Mouse (Mus musculus) thymus, adult 2 months (tissue): Measurements from ENCODE around the gene Dlx2. TPM values are rescaled to one million over a fixed set of nuclear protein-coding genes. Genes with fewer than 3 reads are reported as not detected.

Source experiments
- DNase-seq: peaks from one replicate; pipeline ENCODE4 v3.0.0; 2021
- H3K27ac ChIP-seq: fragments of 200-500 bp; 2 replicates; pipeline ENCODE4 v1.5.1; 2012; ENCODE audit warnings: low read length, control low read depth; ENCODE audit not compliant: control insufficient read depth, insufficient read depth
- H3K27me3 ChIP-seq: fragments of 200-500 bp; 2 replicates; pipeline ENCODE4 v1.6.1; 2012; ENCODE audit warnings: mild to moderate bottlenecking, low read length, moderate library complexity, mixed read lengths; ENCODE audit not compliant: control insufficient read depth, insufficient read depth
- H3K36me3 ChIP-seq: fragments of 200-500 bp; 2 replicates; pipeline ENCODE4 v1.6.1; 2012; ENCODE audit warnings: mild to moderate bottlenecking, low read length, moderate library complexity; ENCODE audit not compliant: control insufficient read depth, insufficient read depth
- H3K4me1 ChIP-seq: fragments of 200-500 bp; replicated peaks from 2 replicates; pipeline ENCODE4 v1.6.1; 2012; ENCODE audit warnings: low read length; ENCODE audit not compliant: control insufficient read depth, insufficient read depth
- H3K4me3 ChIP-seq: fragments of 200-500 bp; 2 replicates; pipeline ENCODE4 v1.5.1; 2012; ENCODE audit warnings: mild to moderate bottlenecking, low read length, control low read depth, moderate library complexity; ENCODE audit not compliant: control insufficient read depth, insufficient read depth
- CTCF ChIP-seq: fragments of 200-500 bp; IDR thresholded peaks from 2 replicates; pipeline ENCODE4 v1.5.1; 2012; ENCODE audit warnings: mild to moderate bottlenecking, control low read depth, low read length, moderate library complexity, borderline replicate concordance; ENCODE audit not compliant: control insufficient read depth, poor library complexity, insufficient read depth; ENCODE audit errors: extremely low read depth
- POLR2A ChIP-seq: fragments of 200-500 bp; IDR thresholded peaks from 2 replicates; pipeline ENCODE4 v1.6.1; 2012; ENCODE audit warnings: mild to moderate bottlenecking, low read length, control low read depth, moderate library complexity; ENCODE audit not compliant: control insufficient read depth, poor library complexity, insufficient read depth; ENCODE audit errors: extremely low read depth
- WGBS: fragments of 180-500 bp; shearing (Covaris S2); methylation state at CpG from one replicate; pipeline ENCODE4 v1.1.7; 2018; 5-methylcytosine and 5-hydroxymethylcytosine counted together
- polyA plus RNA-seq: library from polyadenylated mRNA; depleted of rRNA; stranded (reverse); fragments of >200 nt; gene quantifications from 2 replicates; pipeline ENCODE4 v1.2.3, GENCODE M21; 2012; rRNA removed

The Dlx2 gene
- 0.12 and 0.17 TPM in 2 replicates for polyA plus RNA-seq

GRCm38 (mm10) chr2:71546640-71547071 is at the start of gene Dlx2:
Gene Dlx2 (minus strand): TSS chr2:71546754.
- H3K4me3 ChIP-seq = peak within 1 kb of the TSS; percentile 26
- peaks cover 18% of the 10 kb centered on the region for H3K4me1 ChIP-seq
- TF ChIP-seq POLR2A = no peak
- no peak for TF ChIP-seq CTCF
- no peaks in the 10 kb centered on the region for H3K36me3 ChIP-seq
- H3K27me3 ChIP-seq = peaks cover 55% of the 10 kb centered on the region
- 2% methylated on average over 37 of the region's 37 CpGs for WGBS
- peak; percentile 53 for DNase-seq
- no peak within 1 kb of the TSS for H3K27ac ChIP-seq

GRCm38 (mm10) chr2:71594466-71594865 is 47.9 kb upstream of the Dlx2 start:
- H3K4me1 ChIP-seq = 0 out of 2 replicates have a peak, but pooled peaks cover 3% of the 10 kb centered on the region
- no peak for DNase-seq
- no peak overlapping the region for H3K4me3 ChIP-seq
- H3K27ac ChIP-seq = no peak overlapping the region
- H3K27me3 ChIP-seq = no peaks in the 10 kb centered on the region
- H3K36me3 ChIP-seq = no peaks in the 10 kb centered on the region
- WGBS = 19% methylated on average over 7 of the region's 7 CpGs
- TF ChIP-seq CTCF (no peak), POLR2A (no peak)

GRCm38 (mm10) chr2:71589114-71589513 is 42.6 kb upstream of the Dlx2 start:
- no peak for DNase-seq
- H3K27me3 ChIP-seq = no peaks in the 10 kb centered on the region
- H3K36me3 ChIP-seq = no peaks in the 10 kb centered on the region
- 93% methylated on average over 9 of the region's 9 CpGs for WGBS
- H3K27ac ChIP-seq = no peak overlapping the region
- H3K4me1 ChIP-seq = no peaks in the 10 kb centered on the region
- H3K4me3 ChIP-seq = no peak overlapping the region
- TF ChIP-seq CTCF (no peak), POLR2A (no peak)

- no peak overlapping the region for H3K27ac ChIP-seq
- H3K4me3 ChIP-seq = no peak overlapping the region
- 72% methylated on average over 5 of the region's 5 CpGs for WGBS
- TF ChIP-seq CTCF (no peak), POLR2A (no peak)
- H3K27me3 ChIP-seq = peaks cover 3% of the 10 kb centered on the region; the same call in 1 of the 2 replicates
- no peak for DNase-seq
- H3K36me3 ChIP-seq = no peaks in the 10 kb centered on the region
- H3K4me1 ChIP-seq = peaks cover 3% of the 10 kb centered on the region; the same call in 1 of the 2 replicates
Observed at GRCm38 (mm10) chr2:71581488-71581887, 34.9 kb upstream of the Dlx2 start.

- peaks cover 3% of the 10 kb centered on the region; the same call in 1 of the 2 replicates for H3K4me1 ChIP-seq
- peak; percentile 61 for DNase-seq
- H3K27ac ChIP-seq = no peak overlapping the region
- no peak for TF ChIP-seq POLR2A
- TF ChIP-seq CTCF = peak; percentile 75; the same call in 1 of the 2 replicates
- H3K27me3 ChIP-seq = peaks cover 3% of the 10 kb centered on the region; the same call in 1 of the 2 replicates
- H3K36me3 ChIP-seq = no peaks in the 10 kb centered on the region
- WGBS = 4% methylated on average over 50 of the region's 50 CpGs
- peak overlapping the region; percentile 39 for H3K4me3 ChIP-seq
Observed at GRCm38 (mm10) chr2:71580632-71581466, 34.3 kb upstream of the Dlx2 start.

- Histone ChIP-seq H3K27ac (no peak overlapping the region), H3K4me3 (no peak overlapping the region), H3K27me3 (peaks cover 3% of the 10 kb centered on the region; the same call in 1 of the 2 replicates), H3K36me3 (no peaks in the 10 kb centered on the region), H3K4me1 (peaks cover 3% of the 10 kb centered on the region; the same call in 1 of the 2 replicates)
- DNase-seq = no peak
- TF ChIP-seq CTCF (no peak), POLR2A (no peak)
- WGBS = 98% methylated on average over 2 of the region's 2 CpGs
Observed at GRCm38 (mm10) chr2:71577059-71577458, 30.5 kb upstream of the Dlx2 start.
